Mouse (Mus musculus) forebrain, embryonic 10.5 days (tissue): ENCODE data around the gene Opn1sw. TPM values are rescaled to one million over a fixed set of nuclear protein-coding genes. Genes with fewer than 3 reads are reported as not detected.

Experiments used
- DNase-seq: peaks from one replicate; pipeline ENCODE4 v3.0.0-alpha.2; 2017; ENCODE audit warnings: low spot score; ENCODE audit errors: extremely low spot score
- H3K27ac ChIP-seq: fragments of 300-500 bp; sonication (generic); 2 replicates; pipeline ENCODE4 v1.5.1; 2016; ENCODE audit warnings: mild to moderate bottlenecking
- H3K27me3 ChIP-seq: fragments of 300-500 bp; sonication (generic); 2 replicates; pipeline ENCODE4 v1.6.1; 2016; ENCODE audit warnings: mild to moderate bottlenecking; ENCODE audit not compliant: poor library complexity, severe bottlenecking
- H3K36me3 ChIP-seq: fragments of 300-500 bp; sonication (generic); replicated peaks from 2 replicates; pipeline ENCODE4 v1.6.1; 2016; ENCODE audit warnings: mild to moderate bottlenecking, moderate library complexity
- H3K4me1 ChIP-seq: fragments of 300-500 bp; sonication (generic); 2 replicates; pipeline ENCODE4 v1.6.1; 2016
- H3K4me3 ChIP-seq: fragments of 300-500 bp; sonication (generic); 2 replicates; pipeline ENCODE4 v1.5.1; 2016; ENCODE audit warnings: mild to moderate bottlenecking, moderate library complexity
- H3K9me3 ChIP-seq: fragments of 300-500 bp; sonication (generic); 2 replicates; pipeline ENCODE4 v1.6.1; 2016; ENCODE audit warnings: mild to moderate bottlenecking, moderate library complexity
- WGBS: fragments of 180-500 bp; shearing (Covaris S2); methylation state at CpG from one replicate; pipeline ENCODE4 v1.1.7; 2016; 5-methylcytosine and 5-hydroxymethylcytosine counted together
- polyA plus RNA-seq: library from polyadenylated mRNA; unstranded; fragments of >200 nt; fragmentation: Nextera tagmentation; extraction: Ambion mirVana; gene quantifications from 2 replicates; pipeline ENCODE4 v1.2.1, GENCODE M21; 2016

Opn1sw gene
- polyA plus RNA-seq: 0.24 and 0.28 TPM in 2 replicates

DNA sequence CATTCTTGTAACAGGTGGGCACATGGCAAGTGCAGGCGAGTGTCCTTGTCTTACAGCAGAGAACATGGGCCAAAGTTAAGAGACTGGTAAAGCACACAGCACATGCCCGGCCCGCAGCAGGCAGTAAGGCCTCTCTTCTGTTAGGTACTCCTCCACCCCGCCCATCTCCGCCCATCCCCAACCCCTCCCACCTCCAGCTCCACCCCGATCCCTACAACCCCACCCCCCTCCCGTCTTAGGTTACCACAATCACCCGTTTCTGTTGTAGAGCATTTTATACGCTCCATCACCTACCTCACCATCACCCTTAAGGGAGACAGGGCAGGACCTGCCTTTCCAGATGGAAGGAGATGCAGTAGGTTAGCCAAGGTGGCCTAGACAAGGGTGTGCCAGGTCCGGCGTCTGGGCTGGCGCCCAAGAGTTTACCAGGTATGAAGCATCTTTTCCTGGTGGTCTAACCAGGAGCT, at the start of gene Opn1sw:
Gene Opn1sw, minus strand, starts transcription at position 417 of the 467 bp plus-strand sequence.
- under 1% methylated on average over 12 of the region's 12 CpGs for WGBS
- no peak within 1 kb of the TSS for H3K27ac ChIP-seq
- H3K4me1 ChIP-seq: peaks cover 25% of the 10 kb centered on the region
- peaks cover 32% of the 10 kb centered on the region for H3K27me3 ChIP-seq
- peak within 1 kb of the TSS; percentile 42 for H3K4me3 ChIP-seq
- H3K9me3 ChIP-seq: no peaks in the 10 kb centered on the region
- peak; percentile 44 for DNase-seq
- no peaks in the 10 kb centered on the region for H3K36me3 ChIP-seq

DNA sequence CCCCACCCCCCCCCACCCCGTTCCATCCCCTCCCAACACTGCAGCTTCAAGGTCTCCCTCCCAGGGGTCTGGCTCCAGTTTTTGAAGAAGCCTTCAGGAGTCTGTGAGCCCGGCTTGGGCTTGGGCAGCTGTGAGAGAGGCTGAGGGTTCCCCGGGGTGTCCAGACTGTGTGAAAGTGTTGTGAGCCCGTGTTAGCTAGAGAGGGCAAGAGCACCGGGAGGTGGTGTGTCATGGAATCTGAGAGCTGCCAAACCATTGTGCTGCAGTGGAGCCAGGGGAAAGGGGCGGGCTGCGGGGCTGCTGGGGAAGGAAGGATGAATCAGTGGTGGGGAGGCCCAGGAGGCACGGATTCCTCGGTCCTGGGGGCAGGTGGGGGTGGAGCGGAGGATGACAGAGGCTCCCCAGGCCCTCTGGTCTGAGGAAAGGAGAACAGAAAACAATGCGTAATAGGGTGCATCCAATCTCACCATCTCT, 48.2 kb upstream of the Opn1sw start:
- Histone ChIP-seq H3K27me3 (peaks cover 52% of the 10 kb centered on the region), H3K27ac (peak overlapping the region; percentile 80), H3K9me3 (no peaks in the 10 kb centered on the region), H3K4me1 (peaks cover 58% of the 10 kb centered on the region), H3K36me3 (no peaks in the 10 kb centered on the region), H3K4me3 (peak overlapping the region; percentile 59)
- peak; percentile 36 for DNase-seq
- 3% methylated on average over 11 of the region's 11 CpGs for WGBS

DNA sequence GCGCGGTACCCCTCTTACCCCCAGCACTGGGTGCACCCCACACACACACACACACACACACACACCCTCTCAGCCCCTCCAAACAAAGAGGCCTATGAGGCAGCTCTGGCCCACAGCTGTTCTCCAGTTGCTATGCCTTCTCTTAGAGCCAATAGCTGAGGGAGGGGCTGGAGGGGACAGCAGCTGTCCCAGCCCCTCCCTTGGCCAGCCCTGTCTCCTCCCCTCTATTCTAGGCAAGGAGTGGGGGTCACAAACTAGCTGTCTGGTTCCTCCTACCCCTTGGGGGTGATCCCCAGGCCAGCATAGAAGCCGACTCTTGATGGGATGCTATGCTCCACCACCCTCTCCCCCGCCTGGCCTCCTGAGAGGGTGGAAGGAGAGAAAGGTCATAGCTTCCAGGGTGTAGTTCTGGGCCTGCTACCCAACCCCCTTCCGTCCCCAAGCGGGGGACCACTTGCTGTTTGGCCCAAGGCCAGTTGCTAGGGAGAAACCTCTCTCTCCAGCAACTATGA, 47.7 kb upstream of the Opn1sw start:
- Histone ChIP-seq H3K4me1 (peaks cover 61% of the 10 kb centered on the region), H3K36me3 (no peaks in the 10 kb centered on the region), H3K27me3 (peaks cover 57% of the 10 kb centered on the region), H3K4me3 (peak overlapping the region; percentile 59), H3K9me3 (no peaks in the 10 kb centered on the region), H3K27ac (peak overlapping the region; percentile 80)
- WGBS: 9% methylated on average over 6 of the region's 6 CpGs
- no peak for DNase-seq

DNA sequence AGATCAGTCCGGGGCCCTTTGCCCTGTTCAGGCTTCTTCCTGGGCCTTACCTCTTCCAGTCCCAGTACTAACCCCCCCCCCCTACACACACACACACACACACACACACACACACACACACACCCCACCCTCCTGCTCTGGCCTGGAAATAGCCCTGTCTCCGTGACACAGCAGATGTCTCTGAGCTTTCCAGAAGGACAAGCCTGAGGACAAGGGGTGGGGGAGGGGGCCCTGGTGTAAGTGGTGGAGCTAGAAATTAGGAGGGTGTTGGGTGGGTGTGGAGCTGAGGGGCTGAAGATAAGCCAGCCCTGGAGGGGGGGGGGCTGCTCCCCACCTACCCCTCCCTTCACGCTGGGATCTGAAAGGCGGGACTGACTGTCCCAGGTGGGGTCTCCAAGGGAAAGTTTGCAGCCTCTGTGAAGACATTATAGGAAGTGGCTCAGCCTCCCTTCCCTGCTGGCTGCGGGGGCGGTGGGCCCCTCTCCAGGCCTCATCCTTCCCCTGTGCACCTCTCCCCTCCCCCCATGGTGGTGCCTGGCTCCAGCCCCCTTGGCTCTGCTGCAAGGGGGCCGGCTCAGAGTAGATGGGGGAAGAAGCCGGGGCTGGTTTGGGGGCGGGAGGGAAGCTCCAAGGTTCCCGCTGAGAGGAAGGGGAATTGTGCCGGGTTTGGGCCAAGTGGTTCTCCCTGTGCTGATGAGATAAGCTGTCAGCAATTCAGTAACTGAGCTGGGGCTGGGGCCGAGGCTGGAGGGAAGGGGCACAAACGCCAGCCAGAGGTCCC, 46.8 kb upstream of the Opn1sw start:
- Histone ChIP-seq H3K4me1 (peaks cover 64% of the 10 kb centered on the region), H3K9me3 (no peaks in the 10 kb centered on the region), H3K4me3 (peak overlapping the region; percentile 59), H3K27ac (peak overlapping the region; percentile 80), H3K36me3 (no peaks in the 10 kb centered on the region), H3K27me3 (peaks cover 66% of the 10 kb centered on the region)
- WGBS: 7% methylated on average over 13 of the region's 13 CpGs
- peak; percentile 30 for DNase-seq

DNA sequence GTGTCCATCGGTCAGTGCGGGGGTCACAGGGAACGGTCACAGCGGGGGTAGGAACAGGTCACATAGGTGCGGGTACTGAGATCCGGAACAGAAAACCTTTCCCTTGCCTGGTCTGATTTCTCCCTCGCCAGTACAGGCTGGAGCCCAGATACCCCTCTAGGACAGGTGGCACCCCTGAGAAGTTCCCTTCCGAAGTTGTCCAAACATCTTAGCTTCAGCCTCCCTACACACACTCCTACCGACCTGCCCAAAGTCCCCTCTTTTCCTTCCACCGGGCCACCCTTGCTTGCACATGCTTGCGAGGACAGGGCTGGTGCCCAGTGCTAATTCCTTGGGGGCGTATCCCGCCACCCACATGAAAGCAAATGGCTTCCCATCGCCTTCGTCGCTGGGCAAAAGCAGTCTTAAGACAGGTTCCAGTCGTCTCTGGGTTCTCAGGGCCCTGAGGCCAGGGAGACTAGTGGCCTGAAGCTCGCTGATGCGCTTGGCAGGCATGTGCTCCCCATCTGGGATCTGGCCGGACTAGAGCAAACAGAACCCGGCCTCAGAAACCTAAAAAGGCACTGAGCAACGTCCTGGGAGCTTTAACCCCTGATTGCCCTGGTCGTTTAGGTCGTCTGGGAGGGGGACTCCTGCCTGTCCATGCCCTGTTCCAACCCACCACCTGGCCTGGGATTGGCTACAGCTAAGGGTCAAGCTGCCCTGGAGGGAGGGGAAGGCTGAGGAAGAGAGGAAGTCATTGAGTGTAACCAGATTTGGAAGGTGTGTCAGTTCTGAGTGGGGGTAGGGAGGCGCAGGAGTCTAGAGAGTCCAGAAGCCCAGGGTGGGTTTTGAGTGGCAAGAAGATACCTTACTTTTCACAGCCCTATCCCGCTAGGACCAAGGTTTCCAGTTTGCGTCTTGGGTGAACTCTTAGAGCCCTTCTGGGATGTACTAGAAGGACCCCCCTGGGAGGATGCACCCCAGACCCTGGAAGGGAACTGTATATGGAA, 45.8 kb upstream of the Opn1sw start:
- peaks cover 64% of the 10 kb centered on the region for H3K4me1 ChIP-seq
- 3% methylated on average over 27 of the region's 27 CpGs for WGBS
- peak; percentile 49 for DNase-seq
- peaks cover 66% of the 10 kb centered on the region for H3K27me3 ChIP-seq
- no peaks in the 10 kb centered on the region for H3K9me3 ChIP-seq
- peak overlapping the region; percentile 80 for H3K27ac ChIP-seq
- H3K4me3 ChIP-seq: peak overlapping the region; percentile 59
- no peaks in the 10 kb centered on the region for H3K36me3 ChIP-seq

DNA sequence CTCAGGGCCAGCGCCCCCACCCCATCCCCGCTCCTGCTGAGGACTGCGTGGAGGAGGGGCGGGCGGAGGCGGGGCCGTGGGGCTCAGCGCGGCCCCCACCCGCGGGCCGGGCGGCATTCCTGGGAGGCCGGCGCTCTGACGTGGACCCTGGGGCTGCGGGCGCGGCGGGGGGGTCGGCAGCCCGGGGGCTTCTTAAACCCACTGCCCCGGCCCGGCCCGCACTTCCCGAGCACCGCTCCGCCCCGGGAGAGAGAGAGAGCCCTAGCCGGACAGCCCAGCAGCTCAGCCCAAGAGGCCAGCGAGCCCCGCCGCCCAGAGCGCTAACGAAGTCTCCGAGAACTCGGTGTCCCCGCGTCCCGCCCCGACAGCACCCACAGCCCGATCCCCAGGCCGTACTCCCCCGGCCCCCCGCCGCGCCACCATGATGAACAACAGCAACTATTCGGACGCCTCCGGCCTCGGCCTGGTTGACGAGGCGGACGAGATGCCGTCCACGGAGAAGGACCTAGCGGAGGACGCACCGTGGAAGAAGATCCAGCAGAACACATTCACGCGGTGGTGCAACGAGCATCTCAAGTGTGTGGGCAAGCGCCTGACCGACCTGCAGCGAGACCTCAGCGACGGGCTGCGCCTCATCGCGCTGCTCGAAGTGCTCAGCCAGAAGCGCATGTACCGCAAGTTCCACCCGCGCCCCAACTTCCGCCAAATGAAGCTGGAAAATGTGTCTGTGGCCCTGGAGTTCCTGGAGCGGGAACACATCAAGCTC, 45.0 kb upstream of the Opn1sw start, which contains the start of gene Flnc:
Gene Flnc, plus strand, starts transcription at position 219 of the 766 bp plus-strand sequence.
- Histone ChIP-seq H3K4me3 (peak within 1 kb of the TSS; percentile 59), H3K36me3 (no peaks in the 10 kb centered on the region), H3K9me3 (no peaks in the 10 kb centered on the region), H3K27me3 (peaks cover 66% of the 10 kb centered on the region), H3K4me1 (peaks cover 68% of the 10 kb centered on the region), H3K27ac (peak within 1 kb of the TSS; percentile 70)
- peak; percentile 49 for DNase-seq
- WGBS: 1% methylated on average over 71 of the region's 77 CpGs

DNA sequence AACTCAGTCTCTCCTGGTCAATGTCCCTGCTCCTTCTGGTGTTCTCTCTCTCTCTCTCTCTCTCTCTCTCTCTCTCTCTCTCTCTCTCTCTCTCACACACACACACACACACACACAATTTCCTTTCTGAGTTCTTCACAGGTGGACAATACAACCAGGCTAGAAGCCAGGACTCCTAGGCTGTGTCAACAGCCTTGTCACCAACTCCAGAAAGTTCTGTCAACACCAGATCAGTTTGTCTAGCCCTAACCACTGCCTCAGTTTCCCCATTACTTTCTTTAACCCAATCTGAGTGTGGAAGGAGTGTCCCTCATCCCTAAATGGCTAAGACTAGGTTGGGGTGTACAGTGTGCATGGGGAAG, 44.4 kb upstream of the Opn1sw start:
- Histone ChIP-seq H3K36me3 (no peaks in the 10 kb centered on the region), H3K27me3 (peaks cover 66% of the 10 kb centered on the region), H3K27ac (peak overlapping the region; percentile 70; the same call in 1 of the 2 replicates), H3K9me3 (no peaks in the 10 kb centered on the region), H3K4me3 (peak overlapping the region; percentile 59), H3K4me1 (peaks cover 71% of the 10 kb centered on the region)
- no peak for DNase-seq

DNA sequence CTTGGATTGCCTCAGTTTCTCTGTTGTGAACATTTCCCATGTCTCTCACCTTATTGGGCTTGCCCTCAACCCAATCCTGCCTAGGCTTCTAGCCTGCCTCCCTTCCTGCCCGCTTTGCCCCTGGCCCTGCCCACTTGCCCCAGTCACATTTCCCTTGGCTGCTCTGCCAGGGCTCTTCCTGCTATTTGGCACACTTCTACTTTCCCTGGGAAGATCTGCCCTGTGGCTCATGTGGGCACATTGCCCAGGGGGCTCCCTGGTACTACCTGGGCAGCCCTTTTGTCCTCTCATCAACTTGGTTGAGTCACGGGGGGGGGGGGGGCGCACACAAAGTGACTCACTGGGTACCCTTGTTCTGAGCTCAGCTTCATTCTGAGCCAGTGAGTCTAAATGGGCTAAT, 43.9 kb upstream of the Opn1sw start:
- Histone ChIP-seq H3K4me3 (no peak overlapping the region), H3K4me1 (peaks cover 70% of the 10 kb centered on the region), H3K27ac (no peak overlapping the region), H3K27me3 (peaks cover 66% of the 10 kb centered on the region), H3K9me3 (no peaks in the 10 kb centered on the region), H3K36me3 (no peaks in the 10 kb centered on the region)
- WGBS: 43% methylated on average over 3 of the region's 3 CpGs
- no peak for DNase-seq

DNA sequence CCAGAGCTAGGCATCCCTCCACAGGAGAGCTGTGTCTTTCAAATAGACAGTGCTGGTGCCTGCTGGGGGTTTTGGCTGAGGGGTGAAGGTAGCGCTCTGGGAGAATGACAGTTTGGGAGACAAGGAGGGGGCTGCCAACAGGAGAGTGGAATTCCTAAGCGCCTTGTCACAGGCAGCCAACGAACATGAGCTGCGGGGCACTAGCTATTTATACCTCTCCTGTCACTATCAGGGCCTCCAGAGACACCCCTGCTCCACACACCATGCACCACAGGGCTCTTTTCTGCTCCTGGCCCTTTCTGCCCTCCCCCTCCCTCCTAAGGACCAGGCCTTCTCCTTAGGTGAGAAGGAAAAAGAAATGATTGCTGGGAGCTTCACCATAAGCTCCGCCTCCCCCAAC, 43.2 kb upstream of the Opn1sw start:
- 26% methylated on average over 5 of the region's 5 CpGs for WGBS
- H3K36me3 ChIP-seq: no peaks in the 10 kb centered on the region
- no peak overlapping the region for H3K4me3 ChIP-seq
- H3K4me1 ChIP-seq: peaks cover 63% of the 10 kb centered on the region
- DNase-seq: no peak
- H3K27ac ChIP-seq: no peak overlapping the region
- H3K27me3 ChIP-seq: peaks cover 64% of the 10 kb centered on the region
- no peaks in the 10 kb centered on the region for H3K9me3 ChIP-seq

DNA sequence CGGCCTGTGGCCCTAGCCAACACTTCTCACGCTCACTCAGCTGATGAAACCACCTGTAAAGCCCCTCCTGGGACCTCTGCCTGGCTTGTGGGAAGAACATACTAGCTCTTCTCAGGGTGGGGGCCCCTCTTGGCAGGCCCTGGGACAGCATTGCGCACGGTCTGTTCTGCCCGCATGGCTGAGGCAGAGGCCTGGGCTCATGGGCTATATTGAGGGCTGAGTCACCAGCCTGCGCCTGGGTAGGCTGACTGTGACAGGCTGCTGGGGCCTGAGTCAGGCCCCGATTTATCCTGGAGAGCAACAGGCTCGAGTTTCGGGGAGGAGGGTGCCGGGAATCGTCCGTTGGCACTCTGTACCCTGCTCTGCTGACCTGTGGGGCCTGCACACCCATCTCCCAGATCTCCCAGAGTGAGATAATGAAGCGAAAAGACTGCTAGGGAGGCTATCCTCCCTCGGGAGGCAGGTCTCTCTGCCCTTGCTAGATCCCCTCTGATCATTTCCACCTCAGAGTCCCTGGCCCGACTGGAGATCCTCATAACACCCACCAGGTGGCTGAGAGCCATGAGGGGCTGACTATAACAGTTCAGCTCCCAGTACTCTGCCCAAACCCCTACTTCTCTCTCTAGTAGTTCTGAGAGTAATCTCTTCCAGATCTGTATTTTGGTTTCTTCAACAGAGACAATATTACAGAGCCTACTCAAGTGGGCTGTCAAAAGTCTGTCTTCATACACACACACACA, 42.6 kb upstream of the Opn1sw start:
- no peaks in the 10 kb centered on the region for H3K36me3 ChIP-seq
- 48% methylated on average over 15 of the region's 15 CpGs for WGBS
- no peak overlapping the region for H3K27ac ChIP-seq
- no peak for DNase-seq
- H3K4me1 ChIP-seq: peaks cover 57% of the 10 kb centered on the region
- H3K9me3 ChIP-seq: no peaks in the 10 kb centered on the region
- peaks cover 57% of the 10 kb centered on the region for H3K27me3 ChIP-seq
- H3K4me3 ChIP-seq: no peak overlapping the region

DNA sequence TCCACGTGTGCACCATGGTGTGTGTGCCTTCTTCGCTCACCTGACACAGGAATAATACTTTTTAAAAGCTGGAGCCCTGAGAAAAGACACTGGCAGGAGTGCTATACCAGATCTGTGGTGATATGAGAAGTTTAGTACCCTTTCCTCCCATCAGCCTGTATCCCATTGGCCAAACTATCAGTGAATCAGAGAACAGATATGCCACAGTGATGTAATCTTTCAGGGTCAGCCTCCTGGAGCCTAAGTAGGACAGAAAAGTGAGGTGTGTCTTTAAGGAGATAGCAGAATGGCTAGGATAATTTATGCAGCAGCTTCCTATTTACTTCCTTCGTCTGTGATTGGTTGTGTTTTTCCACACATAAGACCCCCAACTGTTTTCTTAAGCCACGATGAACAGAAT, 39.9 kb upstream of the Opn1sw start:
- peaks cover 31% of the 10 kb centered on the region for H3K27me3 ChIP-seq
- H3K4me1 ChIP-seq: peaks cover 30% of the 10 kb centered on the region
- H3K4me3 ChIP-seq: no peak overlapping the region
- DNase-seq: no peak
- H3K9me3 ChIP-seq: no peaks in the 10 kb centered on the region
- H3K36me3 ChIP-seq: no peaks in the 10 kb centered on the region
- 65% methylated on average over 4 of the region's 4 CpGs for WGBS
- H3K27ac ChIP-seq: no peak overlapping the region
